Mouse (Mus musculus) brain, embryonic 14.5 days (tissue): ENCODE results near the gene Aldh1l1. TPM values are rescaled to one million over a fixed set of nuclear protein-coding genes. Genes with fewer than 3 reads are reported as not detected.
A peak's percentile ranks its signal among the peaks of the same experiment; 100 is the strongest.

Source experiments
- DNase-seq: peaks from one replicate; pipeline ENCODE4 v3.0.0-alpha.2; 2011; ENCODE audit warnings: low read depth
- CTCF ChIP-seq: fragments of 200-500 bp; IDR thresholded peaks from 2 replicates; pipeline ENCODE4 v1.5.1; 2012; ENCODE audit warnings: inconsistent platforms, mild to moderate bottlenecking, moderate library complexity, borderline replicate concordance; ENCODE audit not compliant: insufficient read depth, insufficient read length; ENCODE audit errors: extremely low read depth
- POLR2A ChIP-seq: fragments of 200-500 bp; IDR thresholded peaks from 2 replicates; pipeline ENCODE4 v1.6.1; 2012; ENCODE audit warnings: mild to moderate bottlenecking, inconsistent platforms, borderline replicate concordance; ENCODE audit not compliant: poor library complexity, insufficient read depth, insufficient read length, severe bottlenecking; ENCODE audit errors: extremely low read depth
- polyA plus RNA-seq: library from polyadenylated mRNA; depleted of rRNA; stranded (reverse); fragments of >200 nt; gene quantifications from 2 replicates; pipeline ENCODE4 v1.2.3, GENCODE M21; 2012

The Aldh1l1 gene
- polyA plus RNA-seq, 1 experiment = 33.6 TPM

- DNase-seq = no peak
- no peak for TF ChIP-seq CTCF
- TF ChIP-seq POLR2A = no peak
These were observed 27.0 kb downstream of the Aldh1l1 start for GRCm38 (mm10) chr6:90513074-90513856.

- DNase-seq = no peak
- no peak for TF ChIP-seq CTCF
- TF ChIP-seq POLR2A = no peak
These were observed 28.1 kb downstream of the Aldh1l1 start for GRCm38 (mm10) chr6:90514369-90514768.

- DNase-seq = peak; percentile 76
- peak; percentile 83 for TF ChIP-seq CTCF
- TF ChIP-seq POLR2A = no peak
These were observed 28.7 kb downstream of the Aldh1l1 start for GRCm38 (mm10) chr6:90514883-90515405.

- DNase-seq = no peak
- TF ChIP-seq POLR2A (no peak), CTCF (no peak)
These were observed 32.7 kb downstream of the Aldh1l1 start for GRCm38 (mm10) chr6:90518892-90519291.

GRCm38 (mm10) chr6:90519375-90519774 is 33.1 kb downstream of the Aldh1l1 start:
- DNase-seq = no peak
- no peak for TF ChIP-seq CTCF
- TF ChIP-seq POLR2A = no peak

- no peak for TF ChIP-seq POLR2A
- no peak for TF ChIP-seq CTCF
- no peak for DNase-seq
These were observed 40.2 kb downstream of the Aldh1l1 start for GRCm38 (mm10) chr6:90526406-90526805.

GRCm38 (mm10) chr6:90529461-90530046 is 43.3 kb downstream of the Aldh1l1 start:
- peak; percentile 76 for DNase-seq
- TF ChIP-seq CTCF (no peak), POLR2A (no peak)

GRCm38 (mm10) chr6:90532575-90533190 is 46.5 kb downstream of the Aldh1l1 start:
- no peak for DNase-seq
- TF ChIP-seq POLR2A = no peak
- TF ChIP-seq CTCF = no peak

- TF ChIP-seq CTCF (no peak), POLR2A (no peak)
- DNase-seq = no peak
These were observed 47.3 kb downstream of the Aldh1l1 start for GRCm38 (mm10) chr6:90533505-90533904.

- peak; percentile 96 for DNase-seq
- TF ChIP-seq CTCF = no peak
- no peak for TF ChIP-seq POLR2A
These were observed 48.7 kb downstream of the Aldh1l1 start for GRCm38 (mm10) chr6:90534701-90535475.

GRCm38 (mm10) chr6:90536824-90537223 is 50.6 kb downstream of the Aldh1l1 start:
- DNase-seq = no peak
- TF ChIP-seq CTCF = no peak
- TF ChIP-seq POLR2A = no peak

- peak; percentile 77 for DNase-seq
- peak; percentile 98 for TF ChIP-seq CTCF
- TF ChIP-seq POLR2A = no peak
These were observed 51.7 kb downstream of the Aldh1l1 start for GRCm38 (mm10) chr6:90537941-90538340.
